Mouse (Mus musculus): Measurements from ENCODE around the gene Mmd2. TPM values are rescaled to one million over a fixed set of nuclear protein-coding genes. Genes with fewer than 3 reads are reported as not detected.

Gene Mmd2
- polyA plus RNA-seq, 3 experiments from 2014 or later: not detected

- no peak for ATAC-seq
Measured at GRCm38 (mm10) chr5:142604379-142604778, 4.2 kb downstream of the Mmd2 start.

GRCm38 (mm10) chr5:142597648-142598390, 10.8 kb downstream of the Mmd2 start:
- no peak for ATAC-seq

- ATAC-seq: no peak
Measured at GRCm38 (mm10) chr5:142596723-142597122, 11.9 kb downstream of the Mmd2 start.

GRCm38 (mm10) chr5:142595698-142596097, 12.9 kb downstream of the Mmd2 start:
- ATAC-seq: no peak

- no peak for ATAC-seq
Measured at GRCm38 (mm10) chr5:142590953-142591616, 17.5 kb downstream of the Mmd2 start.

- ATAC-seq: no peak
Measured at GRCm38 (mm10) chr5:142583616-142584126, 24.9 kb downstream of the Mmd2 start.

- ATAC-seq: no peak
Measured at GRCm38 (mm10) chr5:142581517-142581916, 27.1 kb downstream of the Mmd2 start.

- ATAC-seq: no peak
Measured at GRCm38 (mm10) chr5:142578192-142578591, 30.4 kb downstream of the Mmd2 start.

GRCm38 (mm10) chr5:142576832-142577231, 31.8 kb downstream of the Mmd2 start:
- ATAC-seq: no peak

- ATAC-seq: no peak
Measured at GRCm38 (mm10) chr5:142574323-142575057, 34.1 kb downstream of the Mmd2 start.

- no peak for ATAC-seq
Measured at GRCm38 (mm10) chr5:142564606-142565005, 44.0 kb downstream of the Mmd2 start.

- no peak for ATAC-seq
Measured at GRCm38 (mm10) chr5:142560261-142560660, 48.3 kb downstream of the Mmd2 start.

- no peak for ATAC-seq
Measured at GRCm38 (mm10) chr5:142557397-142558067, 51.1 kb downstream of the Mmd2 start.

- no peak for ATAC-seq
Measured at GRCm38 (mm10) chr5:142556721-142557120, 51.9 kb downstream of the Mmd2 start.

- no peak for ATAC-seq
Measured at GRCm38 (mm10) chr5:142555866-142556265, 52.7 kb downstream of the Mmd2 start.

- no peak for ATAC-seq
Measured at GRCm38 (mm10) chr5:142550706-142551652, 57.6 kb downstream of the Mmd2 start, which contains the start of gene Radil. Gene Radil (minus strand): TSS chr5:142551098.

GRCm38 (mm10) chr5:142549961-142550705, 58.5 kb downstream of the Mmd2 start:
- ATAC-seq: no peak

- no peak for ATAC-seq
Measured at GRCm38 (mm10) chr5:142549441-142549840, 59.2 kb downstream of the Mmd2 start.

GRCm38 (mm10) chr5:142547066-142547465, 61.5 kb downstream of the Mmd2 start:
- no peak for ATAC-seq

- ATAC-seq: no peak
Measured at GRCm38 (mm10) chr5:142546344-142546743, 62.3 kb downstream of the Mmd2 start.
